Mouse (Mus musculus): ENCODE results near the gene Sf1. TPM values are rescaled to one million over a fixed set of nuclear protein-coding genes. Genes with fewer than 3 reads are reported as not detected.

The Sf1 gene
- polyA plus RNA-seq, 1 experiment from 2014 or later: 186 TPM

DNA sequence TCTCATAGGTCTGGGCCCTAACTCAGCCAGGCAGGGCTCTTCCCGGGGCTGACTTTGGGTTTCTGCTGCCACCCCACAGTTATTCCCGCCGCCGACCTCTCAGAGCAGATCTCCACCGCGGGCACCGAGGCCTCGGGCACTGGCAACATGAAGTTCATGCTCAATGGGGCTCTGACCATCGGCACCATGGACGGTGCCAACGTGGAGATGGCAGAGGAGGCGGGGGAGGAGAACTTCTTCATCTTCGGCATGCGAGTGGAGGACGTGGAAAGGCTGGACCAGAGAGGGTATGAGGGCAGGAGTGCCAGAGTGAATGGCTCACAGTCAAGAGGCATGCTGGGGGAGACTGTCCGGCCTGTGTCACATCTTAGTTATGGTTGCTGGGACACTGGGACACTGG, 30.1 kb downstream of the Sf1 start:
- no peaks in the 10 kb centered on the region for H3K27me3 ChIP-seq
- ChIA-PET POLR2A (no interaction called here), CTCF (no interaction called here)
- TF ChIP-seq CTCF (IDR thresholded peaks at IDR 0.05): no peak
- DNase-seq (ENCODE audit: low read depth, low spot score) (no peak), ATAC-seq (no peak)
- in situ Hi-C loops (cut with MboI; ENCODE audit: low pct_unique_long_range_greater_than_20kb): no loop called here

DNA sequence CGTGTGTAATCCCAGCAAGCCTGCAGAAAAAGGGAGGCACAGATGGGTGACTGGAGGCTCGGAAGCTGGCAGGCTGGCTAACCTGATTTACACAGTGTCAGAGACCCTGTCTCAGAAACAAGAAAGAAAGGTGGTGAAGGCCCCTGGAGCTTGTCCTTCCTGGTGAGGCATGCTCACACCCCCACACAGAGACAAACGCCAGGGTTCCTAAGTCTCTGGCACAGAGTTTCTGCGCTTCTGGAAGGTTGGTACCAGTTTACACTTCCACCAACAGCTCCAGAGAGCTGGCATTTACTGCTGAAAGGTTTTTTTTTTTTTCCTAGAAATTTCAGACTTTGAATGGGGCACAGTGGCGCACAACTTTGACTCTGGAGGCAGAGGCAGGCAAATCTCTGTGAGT, 32.7 kb downstream of the Sf1 start:
- DNase-seq (ENCODE audit: low read depth, low spot score): no peak
- in situ Hi-C loops (cut with MboI; ENCODE audit: low pct_unique_long_range_greater_than_20kb): no loop called here
- ATAC-seq: no peak
- POLR2A ChIA-PET: no interaction called here
- H3K27me3 ChIP-seq: no peaks in the 10 kb centered on the region
- CTCF ChIA-PET: no interaction called here
- TF ChIP-seq CTCF (IDR thresholded peaks at IDR 0.05): no peak

DNA sequence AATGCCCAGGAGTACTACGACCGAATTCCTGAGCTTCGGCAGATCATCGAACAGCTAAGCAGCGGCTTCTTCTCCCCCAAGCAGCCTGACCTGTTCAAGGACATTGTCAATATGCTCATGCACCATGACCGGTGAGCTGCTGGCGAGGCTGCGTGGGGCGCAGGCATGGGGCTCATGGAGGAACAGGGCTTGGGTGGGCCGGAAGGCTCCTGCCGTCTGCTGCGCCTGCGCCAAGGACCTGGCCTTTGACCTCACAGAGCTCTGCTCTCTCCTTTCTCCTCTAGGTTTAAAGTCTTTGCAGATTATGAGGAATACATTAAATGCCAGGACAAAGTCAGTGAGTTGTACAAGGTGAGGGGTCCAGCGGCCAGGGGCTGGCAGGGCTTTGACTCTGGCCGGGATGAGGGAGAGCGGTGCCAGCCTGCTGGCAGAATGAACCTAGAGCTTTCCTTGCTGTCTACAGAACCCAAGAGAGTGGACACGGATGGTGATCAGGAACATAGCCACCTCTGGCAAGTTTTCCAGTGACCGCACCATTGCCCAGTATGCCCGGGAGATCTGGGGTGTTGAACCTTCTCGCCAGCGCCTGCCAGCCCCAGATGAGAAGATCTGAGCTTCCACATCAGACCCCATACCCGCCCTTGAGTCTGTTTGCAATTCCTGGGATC, 34.2 kb downstream of the Sf1 start:
- ATAC-seq (no peak), DNase-seq (ENCODE audit: low read depth, low spot score) (no peak)
- TF ChIP-seq CTCF (IDR thresholded peaks at IDR 0.05): no peak
- POLR2A ChIA-PET: no interaction called here
- in situ Hi-C loops (cut with MboI; ENCODE audit: low pct_unique_long_range_greater_than_20kb): no loop called here
- H3K27me3 ChIP-seq: no peaks in the 10 kb centered on the region
- CTCF ChIA-PET: no interaction called here

DNA sequence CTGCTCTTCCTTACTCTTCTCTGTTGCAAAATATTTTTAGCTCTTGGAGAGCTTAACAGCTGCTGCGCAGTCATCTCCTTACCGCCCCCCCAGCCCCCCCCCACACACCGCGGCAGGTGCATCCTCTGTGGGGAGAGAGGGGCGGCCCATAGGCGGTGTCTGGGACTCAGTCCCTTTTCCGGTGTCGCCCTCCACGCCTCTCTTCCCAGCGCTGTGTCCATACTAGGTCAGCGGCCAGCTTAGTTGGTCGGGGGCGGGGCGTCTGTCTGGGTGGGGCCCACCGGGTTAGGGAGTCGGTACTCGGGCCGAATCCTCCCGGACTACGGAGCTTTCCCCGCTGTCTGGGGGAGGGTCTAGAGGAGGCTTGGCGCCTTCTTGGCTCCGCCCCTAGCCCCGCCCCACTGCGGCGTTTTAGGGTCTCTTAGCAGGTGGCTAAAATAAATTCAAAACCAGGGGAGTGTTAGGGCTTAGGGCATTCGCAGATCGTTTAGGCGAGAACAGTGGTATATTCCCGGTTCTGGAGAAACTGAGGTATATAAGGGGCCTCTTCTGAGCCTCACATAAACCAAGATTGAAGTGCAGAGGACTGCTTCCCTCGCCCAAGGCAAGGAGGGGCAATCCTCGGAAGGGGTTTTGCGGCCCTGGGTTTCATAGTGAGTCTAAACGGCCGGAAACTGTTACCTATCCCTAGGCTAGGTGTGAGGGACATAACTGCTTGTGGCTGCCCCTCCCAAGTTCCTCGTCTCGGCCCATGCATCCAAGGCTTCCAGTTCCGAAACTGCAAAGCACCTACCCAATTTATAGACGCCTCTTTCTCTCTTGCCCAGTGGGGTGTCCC, 35.2 kb downstream of the Sf1 start:
- no peak for DNase-seq (ENCODE audit: low read depth, low spot score)
- POLR2A ChIA-PET: interaction anchor here (1.0 kb wide), 1 partner anchor 16 kb away, joined by 3 read pairs; no protein-coding TSS in a partner anchor
- TF ChIP-seq CTCF (IDR thresholded peaks at IDR 0.05): no peak

DNA sequence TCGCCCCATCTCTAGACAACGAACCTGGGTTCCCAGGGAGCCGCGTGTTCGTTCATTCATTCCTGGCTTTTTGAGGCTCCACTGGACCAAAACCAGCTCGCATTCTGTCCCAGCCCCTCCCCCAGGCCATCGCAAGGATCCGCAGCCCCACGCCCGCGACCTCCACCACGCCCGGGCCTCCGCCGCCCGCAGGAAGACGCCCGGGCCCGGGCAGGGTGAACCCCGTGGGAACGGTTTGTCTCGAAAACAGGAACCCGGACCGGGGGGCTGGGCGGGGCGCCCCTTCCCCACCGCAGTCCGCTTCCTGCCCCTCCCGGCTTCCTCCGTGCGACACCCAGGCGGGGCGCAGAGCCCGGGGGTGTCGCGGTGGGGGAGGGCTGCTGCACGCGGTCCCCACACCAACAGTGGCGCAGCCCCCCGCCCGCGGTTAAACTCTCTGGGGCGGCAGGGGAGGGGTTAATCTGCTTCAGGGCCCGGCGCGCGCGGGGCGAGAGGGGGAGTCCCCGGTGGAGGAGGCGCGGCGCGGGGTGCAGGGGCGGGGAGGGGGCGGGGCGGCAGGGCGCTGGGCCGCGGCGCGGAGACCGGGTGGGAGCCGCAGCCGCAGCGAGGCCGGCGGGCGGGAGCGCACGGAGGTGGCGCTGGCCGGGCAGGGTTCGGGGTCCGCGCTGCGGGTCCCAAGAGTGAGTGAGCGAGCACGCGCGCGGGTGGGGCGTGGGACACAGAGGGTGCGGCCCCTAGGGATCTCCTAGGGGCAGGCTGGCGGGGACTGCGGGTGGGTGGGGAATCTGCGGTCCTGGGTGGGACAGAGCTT, 36.0 kb downstream of the Sf1 start, which contains the start of gene Rasgrp2:
Gene Rasgrp2, plus strand, starts transcription at position 56 of the 811 bp plus-strand sequence.
- TF ChIP-seq CTCF (IDR thresholded peaks at IDR 0.05): no peak
- peak; percentile 24 for ATAC-seq
- POLR2A ChIA-PET: no interaction called here
- peaks cover 7% of the 10 kb centered on the region for H3K27me3 ChIP-seq
- DNase-seq (ENCODE audit: low read depth, low spot score): no peak
- CTCF ChIA-PET: no interaction called here
- in situ Hi-C loops (cut with MboI; ENCODE audit: low pct_unique_long_range_greater_than_20kb): no loop called here

More for the DNA sequence above, 35.2 kb downstream of the Sf1 start:
- in situ Hi-C loops (cut with MboI; ENCODE audit: low pct_unique_long_range_greater_than_20kb): no loop called here
- CTCF ChIA-PET: no interaction called here
- ATAC-seq: no peak
- H3K27me3 ChIP-seq: peaks cover 6% of the 10 kb centered on the region

DNA sequence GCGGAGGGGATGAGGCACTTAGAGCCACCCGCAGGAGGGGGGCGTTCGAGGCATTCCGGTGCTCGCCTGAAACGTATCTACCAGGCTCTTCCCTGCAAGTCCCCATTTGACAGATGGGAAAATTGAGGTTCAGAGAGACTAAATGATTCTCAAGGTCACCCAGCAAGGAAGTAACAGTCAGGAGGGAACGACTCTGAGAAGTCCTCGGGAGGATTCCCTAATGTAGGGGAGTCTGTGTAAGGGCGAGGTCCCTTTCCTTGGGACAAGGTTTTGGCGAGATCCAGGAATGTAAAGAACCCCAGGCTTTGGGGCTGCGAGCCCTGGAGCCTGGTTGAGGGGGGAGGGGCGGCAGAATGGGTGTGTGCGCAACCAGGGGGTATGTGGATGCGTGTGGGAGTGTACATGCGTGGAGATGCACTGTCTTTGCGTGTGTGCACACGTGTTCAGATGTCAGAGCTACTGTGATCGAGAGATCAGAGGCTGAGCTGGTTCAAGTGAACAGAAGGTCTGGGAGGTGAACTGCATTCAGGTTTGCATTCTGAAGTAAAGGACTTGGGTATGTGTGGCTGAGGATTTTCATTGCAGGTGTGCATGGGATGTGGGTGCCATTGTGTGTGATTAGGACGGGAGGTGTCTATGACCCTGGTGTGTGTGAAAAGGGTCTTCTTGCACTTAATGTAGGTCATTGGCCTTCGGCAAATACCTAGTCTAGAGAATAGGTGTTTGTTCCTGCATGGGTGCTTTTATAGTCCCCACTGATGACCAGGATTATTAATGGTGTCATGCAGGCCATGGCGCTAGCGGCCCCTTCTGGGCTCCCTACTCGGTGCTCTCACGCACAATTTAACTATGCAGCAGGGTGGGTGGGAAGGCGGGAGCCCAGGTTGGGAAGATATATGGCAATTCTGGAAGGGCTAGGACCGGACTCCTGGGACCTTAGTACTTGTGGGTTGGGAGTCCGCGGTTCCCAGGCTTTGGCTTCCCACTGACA, 36.9 kb downstream of the Sf1 start:
- CTCF ChIA-PET: interaction anchor here (1.9 kb wide), 1 partner anchor 16 kb away, joined by 6 read pairs; the partner anchor contains the start of gene Pygm
- in situ Hi-C loops (cut with MboI; ENCODE audit: low pct_unique_long_range_greater_than_20kb): no loop called here
- no peak for TF ChIP-seq CTCF (IDR thresholded peaks at IDR 0.05)
- no peak for ATAC-seq
- POLR2A ChIA-PET: interaction anchor here (0.6 to 1.2 kb wide), 2 partner anchors 16 to 26 kb away, joined by 3 to 4 read pairs; partner anchors contain the start of gene Pygm
- DNase-seq (ENCODE audit: low read depth, low spot score): no peak
- H3K27me3 ChIP-seq: peaks cover 7% of the 10 kb centered on the region

DNA sequence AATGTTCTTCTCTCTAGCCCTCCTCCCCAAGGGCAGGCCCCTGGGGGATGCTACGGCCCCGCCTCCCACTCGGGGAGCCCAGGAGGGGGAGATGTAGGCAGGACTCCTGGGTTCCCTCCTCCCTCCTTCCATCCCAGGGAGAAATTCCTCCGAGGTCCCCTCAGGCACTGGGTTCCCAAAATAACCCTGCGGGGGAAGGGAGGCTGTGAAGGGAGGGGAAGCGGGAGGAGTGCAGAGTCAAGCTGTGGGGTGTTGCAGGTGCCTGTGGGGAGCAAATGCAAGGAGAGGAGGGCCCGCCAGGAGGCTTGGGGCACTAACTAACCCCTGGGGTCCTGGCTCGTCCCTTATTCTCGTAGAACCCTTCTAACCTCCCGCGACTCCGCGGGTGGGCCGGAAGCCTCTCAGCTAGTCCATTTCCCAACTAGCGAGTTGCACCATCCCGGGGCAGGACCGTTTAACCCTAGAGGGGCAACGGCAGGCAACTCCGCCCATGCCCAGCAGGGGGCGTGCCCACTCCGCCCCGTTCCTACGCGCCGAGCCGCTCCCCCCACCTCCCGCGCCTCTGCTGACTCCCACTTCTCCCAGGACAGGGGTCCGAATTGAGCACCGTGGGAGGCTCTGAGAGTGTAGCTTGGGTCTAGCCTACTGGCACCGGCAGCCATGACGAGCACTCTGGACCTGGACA, 37.8 kb downstream of the Sf1 start:
- in situ Hi-C loops (cut with MboI; ENCODE audit: low pct_unique_long_range_greater_than_20kb): no loop called here
- POLR2A ChIA-PET: interaction anchor here (0.6 to 1.2 kb wide), 3 partner anchors 11 to 26 kb away, joined by 3 to 4 read pairs (median 3); partner anchors contain the start of gene Pygm
- CTCF ChIA-PET: interaction anchor here (1.9 kb wide), 1 partner anchor 17 kb away, joined by 6 read pairs; the partner anchor contains the start of gene Pygm
- peak; percentile 48 for ATAC-seq
- no peak for TF ChIP-seq CTCF (IDR thresholded peaks at IDR 0.05)
- H3K27me3 ChIP-seq: peaks cover 7% of the 10 kb centered on the region
- no peak for DNase-seq (ENCODE audit: low read depth, low spot score)

DNA sequence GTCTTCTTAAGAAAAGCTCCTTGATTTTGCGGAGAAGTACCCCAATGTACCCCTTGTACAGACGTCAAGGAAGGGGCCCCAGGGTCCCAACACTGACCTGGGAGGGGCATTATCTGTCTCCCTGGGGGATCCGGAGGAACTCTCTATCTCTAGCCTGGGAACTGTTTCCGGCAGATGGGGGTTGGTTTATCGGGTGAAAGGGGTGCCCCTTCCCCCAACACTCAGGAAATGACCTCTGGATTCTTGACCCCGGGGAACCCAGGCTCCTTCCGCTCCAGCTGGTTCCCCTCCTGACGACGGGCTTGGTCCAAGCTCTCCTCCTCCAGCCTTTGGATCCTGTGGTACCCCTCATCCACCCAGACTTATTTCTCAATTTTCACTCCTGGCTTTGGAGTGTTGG, 38.5 kb downstream of the Sf1 start:
- no peak for ATAC-seq
- in situ Hi-C loops (cut with MboI; ENCODE audit: low pct_unique_long_range_greater_than_20kb): no loop called here
- ChIA-PET POLR2A (interaction anchor here (1.1 to 1.2 kb wide), 2 partner anchors 11 to 17 kb away, joined by 3 to 4 read pairs; partner anchors contain the start of gene Pygm), CTCF (interaction anchor here (1.9 kb wide), 1 partner anchor 18 kb away, joined by 6 read pairs; the partner anchor contains the start of gene Pygm)
- no peak for TF ChIP-seq CTCF (IDR thresholded peaks at IDR 0.05)
- no peak for DNase-seq (ENCODE audit: low read depth, low spot score)
- peaks cover 9% of the 10 kb centered on the region for H3K27me3 ChIP-seq

DNA sequence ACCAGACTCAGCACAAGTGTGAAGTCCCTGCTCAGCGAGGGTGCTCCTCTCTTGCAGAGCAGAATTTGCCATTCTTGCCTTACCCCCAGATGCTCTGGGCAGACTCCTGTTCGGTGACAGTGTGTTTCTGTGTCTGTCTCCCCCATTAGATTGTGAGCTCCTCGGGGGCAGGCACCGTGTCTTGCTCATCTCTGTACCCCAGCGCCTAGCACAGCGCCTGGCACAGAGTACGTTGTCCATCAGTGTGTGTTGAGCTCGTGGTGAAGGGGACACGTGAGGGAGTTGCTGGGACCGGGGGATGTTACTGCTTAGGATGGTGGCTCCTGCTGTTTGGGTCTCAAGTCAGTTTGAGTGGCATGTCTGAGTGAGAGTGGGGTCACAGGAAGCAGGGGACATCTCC, 40.4 kb downstream of the Sf1 start:
- CTCF ChIA-PET: interaction anchor here (0.8 kb wide), 1 partner anchor 14 kb away, joined by 3 read pairs; no protein-coding TSS in a partner anchor
- TF ChIP-seq CTCF (IDR thresholded peaks at IDR 0.05): no peak
- ATAC-seq: no peak
- H3K27me3 ChIP-seq: peaks cover 11% of the 10 kb centered on the region
- in situ Hi-C loops (cut with MboI; ENCODE audit: low pct_unique_long_range_greater_than_20kb): no loop called here
- no peak for DNase-seq (ENCODE audit: low read depth, low spot score)
- POLR2A ChIA-PET: no interaction called here
